Mouse (Mus musculus): ENCODE data around the gene Olfr1025-ps1.

Gene Olfr1025-ps1

DNA sequence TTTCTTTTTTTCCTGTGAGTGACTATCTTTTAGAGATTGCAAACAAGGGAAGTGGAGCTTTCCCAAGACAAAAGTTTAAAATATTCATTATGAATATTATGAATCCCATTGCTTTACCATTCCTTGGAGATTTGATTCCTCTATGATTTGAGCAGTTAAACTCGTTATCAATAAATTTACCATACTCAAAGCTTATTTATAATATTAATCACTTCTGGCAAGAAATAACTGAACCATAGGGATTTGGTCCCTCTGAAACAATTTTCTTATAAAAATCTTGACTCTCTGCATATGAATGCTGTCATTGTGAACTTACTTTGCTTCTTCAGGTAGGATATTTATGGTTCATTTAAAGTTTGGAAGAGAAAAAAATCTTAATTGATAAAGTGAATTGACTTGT, at the start of gene Olfr1025-ps1:
Gene Olfr1025-ps1, plus strand, starts transcription at position 301 of the 400 bp plus-strand sequence.
- DNase-seq (ENCODE audit: low read depth), result no peak

DNA sequence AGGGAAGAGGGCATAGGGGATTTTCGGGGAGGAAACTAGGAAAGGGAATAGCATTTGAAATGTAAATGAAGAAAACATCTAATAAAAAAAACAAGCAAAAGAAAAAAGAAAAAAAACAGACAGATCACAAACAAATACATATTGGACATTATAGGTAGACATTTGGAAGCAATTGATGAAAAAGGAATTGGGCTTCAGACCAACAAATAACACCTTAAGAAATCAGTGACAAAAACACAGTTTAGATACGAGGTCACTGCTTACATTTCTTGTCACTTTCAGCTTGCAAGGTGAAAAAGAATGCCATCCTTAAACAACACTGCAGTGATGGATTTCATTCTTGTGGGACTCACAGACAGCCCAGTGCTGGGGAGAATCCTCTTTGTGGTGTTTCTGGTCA, 46.7 kb upstream of the Olfr1025-ps1 start, which contains the start of gene Olfr1022:
Gene Olfr1022, plus strand, starts transcription at position 301 of the 400 bp plus-strand sequence.
- no peak for DNase-seq (ENCODE audit: low read depth)

DNA sequence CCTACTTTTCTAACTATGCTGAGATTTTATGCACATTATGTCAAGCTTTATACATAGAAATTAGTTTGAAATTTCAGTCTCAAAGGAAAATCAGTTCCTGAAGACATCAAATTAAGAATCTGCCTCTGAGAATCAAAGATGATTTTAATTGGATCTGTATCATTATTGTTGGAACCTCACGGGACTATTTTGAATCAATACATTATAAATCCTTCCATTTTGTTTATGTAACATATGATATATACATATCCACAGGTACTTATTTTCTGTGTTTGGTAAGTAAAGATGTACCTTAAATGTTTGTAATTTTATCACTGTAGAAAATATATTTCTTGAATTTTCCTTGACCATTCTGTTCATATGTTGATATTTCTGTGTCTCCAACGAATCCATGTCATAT, 29.7 kb upstream of the Olfr1025-ps1 start, which contains the start of gene Olfr1023:
Gene Olfr1023, plus strand, starts transcription at position 301 of the 400 bp plus-strand sequence.
- no peak for DNase-seq (ENCODE audit: low read depth)

DNA sequence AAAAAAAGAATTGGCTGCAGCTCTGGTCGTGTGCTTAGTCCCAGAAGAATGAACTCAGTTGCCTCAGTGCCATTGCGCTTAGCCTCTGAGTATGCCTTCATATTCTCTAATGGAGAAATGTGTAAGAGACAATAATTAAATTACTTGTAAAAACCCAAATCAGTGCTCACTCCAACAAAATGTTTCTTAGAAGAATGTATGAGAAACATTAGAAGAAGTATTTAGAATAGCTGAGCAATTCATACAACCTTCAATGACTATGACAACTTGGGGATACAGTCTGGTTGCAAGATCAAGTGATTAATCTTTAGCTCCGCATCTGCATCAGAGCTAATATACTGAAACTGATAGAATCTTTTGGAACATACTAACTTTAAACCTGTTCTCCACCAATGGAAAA, 10.0 kb upstream of the Olfr1025-ps1 start, which contains the start of gene Olfr1024:
Gene Olfr1024, minus strand, starts transcription at position 101 of the 400 bp plus-strand sequence.
- DNase-seq (ENCODE audit: low read depth), result no peak

DNA sequence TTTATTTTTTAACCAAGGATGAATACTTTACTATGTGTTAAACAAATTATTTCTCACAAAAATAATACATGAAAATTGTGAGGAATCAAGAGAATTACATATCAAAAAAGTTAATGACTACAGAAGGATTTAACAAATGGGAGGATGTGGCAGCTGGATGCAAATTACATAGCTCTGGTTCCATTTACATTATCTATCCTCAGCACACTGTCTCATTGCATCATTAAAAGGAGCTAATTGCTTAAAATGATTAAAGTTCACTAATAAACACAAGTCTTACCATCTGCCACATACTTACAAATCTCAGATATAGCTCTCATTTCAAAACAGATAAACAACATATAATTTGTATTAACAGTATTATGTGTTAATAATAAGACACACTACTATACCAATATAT, 1.8 kb upstream of the Olfr1025-ps1 start:
- no peak for DNase-seq (ENCODE audit: low read depth)

DNA sequence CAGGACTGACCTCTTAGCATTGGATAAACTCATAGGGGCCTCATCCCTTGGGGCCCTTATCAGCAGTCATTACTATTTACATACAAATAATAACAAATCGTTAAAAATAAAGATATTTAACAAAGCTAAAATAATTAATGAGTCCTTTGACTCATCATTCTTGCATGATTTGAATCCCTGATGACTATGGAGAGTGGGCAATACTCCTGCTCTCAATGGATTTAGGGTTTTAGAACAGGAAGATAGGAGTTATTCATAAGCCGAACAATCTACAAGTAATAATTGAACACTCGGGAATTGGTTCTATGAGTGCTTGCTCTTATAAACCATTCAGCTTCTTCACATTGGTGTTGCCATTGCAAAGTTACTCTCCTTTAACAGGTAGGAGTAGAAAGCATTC, 6.3 kb downstream of the Olfr1025-ps1 start, which contains the start of gene Olfr1026:
Gene Olfr1026, plus strand, starts transcription at position 301 of the 400 bp plus-strand sequence.
- DNase-seq (ENCODE audit: low read depth), result no peak

- no peak for DNase-seq (ENCODE audit: low read depth)
These were observed 35.1 kb downstream of the Olfr1025-ps1 start, which contains the start of gene Olfr1028 for GRCm38 (mm10) chr2:85950137-85950536. Gene Olfr1028 (plus strand): TSS chr2:85950437.

Data from c-Kit-positive CD71-negative TER-119-negative erythroid progenitor cells, embryonic 14.5 days (primary cell).